Mouse (Mus musculus): ENCODE results near the gene Plekha4. TPM values are rescaled to one million over a fixed set of nuclear protein-coding genes. Genes with fewer than 3 reads are reported as not detected.
"Not testable (repeated sequence)": the region's sequence is repeated elsewhere in the genome, so short reads cannot be mapped to it uniquely, and the experiment has no call there.

Plekha4 gene
- polyA plus RNA-seq, 1 experiment from 2014 or later: 1.3 TPM

DNA sequence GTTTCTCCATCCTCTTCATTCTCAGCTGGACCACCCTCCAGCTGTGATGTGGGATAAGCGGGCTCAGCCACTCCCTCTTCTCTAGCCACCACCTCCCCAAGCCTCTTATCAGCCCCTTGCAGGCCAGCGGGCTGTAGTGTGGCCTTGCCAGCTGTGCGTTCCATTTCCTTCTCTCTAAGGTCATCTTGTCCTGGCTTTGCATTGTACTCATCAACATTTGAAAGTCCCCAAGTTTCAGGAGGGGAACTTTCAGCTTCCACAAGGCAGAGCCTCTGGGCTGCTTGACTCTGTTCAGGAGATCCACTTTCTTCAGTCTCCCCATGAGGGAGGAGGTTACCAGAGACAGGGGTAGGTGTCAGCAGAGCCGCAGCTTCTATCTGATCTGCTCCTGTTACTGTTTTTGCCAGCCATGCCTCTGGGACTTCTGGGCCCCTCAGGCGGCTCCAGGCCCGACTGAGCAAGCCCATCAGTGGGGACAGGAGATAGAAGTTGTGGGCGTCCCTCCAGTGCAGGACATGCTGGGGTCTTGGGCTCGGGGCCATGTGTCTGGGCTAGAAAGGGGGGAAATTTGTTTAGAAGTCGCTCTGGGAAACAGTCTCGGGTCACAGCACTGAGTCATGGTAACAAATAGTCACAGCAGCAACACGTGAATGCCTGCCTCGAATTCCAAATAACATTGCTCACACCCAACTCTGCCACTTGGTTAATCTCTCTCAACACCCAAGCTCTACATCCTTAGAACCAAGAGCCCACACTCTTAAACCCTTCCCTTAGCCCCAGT lies 1.1 kb upstream of the Plekha4 start:
- whole genome bisulfite sequencing: 31% methylated on average over 12 of the region's 12 CpGs
- Histone ChIP-seq H3K27me3 (replicated peaks) (no peaks in the 10 kb centered on the region), H3K4me2 (peak overlapping the region; percentile 83), H3K4me1 (peaks cover 21% of the 10 kb centered on the region), H3K27ac (peak overlapping the region; percentile 78; the same call in 1 of the 2 replicates), H3K9me3 (no peaks in the 10 kb centered on the region), H3K36me3 (replicated peaks) (no peaks in the 10 kb centered on the region), H3K9ac (peak overlapping the region; percentile 69; the same call in 1 of the 2 replicates), H3K4me3 (peak overlapping the region; percentile 61)
- ATAC-seq (replicated peaks): no peak

- H3K36me3 ChIP-seq (replicated peaks): no peaks in the 10 kb centered on the region
- peak overlapping the region; percentile 61 for H3K4me3 ChIP-seq
- WGBS: 24% methylated on average over 7 of the region's 7 CpGs
- H3K4me2 ChIP-seq: peak overlapping the region; percentile 83
- H3K4me1 ChIP-seq: peaks cover 18% of the 10 kb centered on the region
- H3K27me3 ChIP-seq (replicated peaks): no peaks in the 10 kb centered on the region
- no peak for ATAC-seq (replicated peaks)
- H3K9me3 ChIP-seq: no peaks in the 10 kb centered on the region
- peak overlapping the region; percentile 69 for H3K9ac ChIP-seq
- peak overlapping the region; percentile 78 for H3K27ac ChIP-seq
Measured at GRCm38 (mm10) chr7:45526474-45527120, 467 bp downstream of the Plekha4 start.

GRCm38 (mm10) chr7:45527169-45527568 lies 1.0 kb downstream of the Plekha4 start:
- not testable (repeated sequence) for ATAC-seq (replicated peaks); H3K27me3 ChIP-seq (replicated peaks); H3K9ac ChIP-seq; H3K36me3 ChIP-seq (replicated peaks); H3K4me3 ChIP-seq; H3K9me3 ChIP-seq; H3K4me2 ChIP-seq; H3K27ac ChIP-seq
- peaks cover 16% of the 10 kb centered on the region for H3K4me1 ChIP-seq
- 89% methylated on average over 6 of the region's 6 CpGs for WGBS

GRCm38 (mm10) chr7:45529461-45529860 lies 3.3 kb downstream of the Plekha4 start:
- no peaks in the 10 kb centered on the region for H3K36me3 ChIP-seq (replicated peaks)
- H3K9ac ChIP-seq: no peak overlapping the region
- WGBS: 30% methylated on average over 6 of the region's 6 CpGs
- ATAC-seq (replicated peaks): no peak
- no peak overlapping the region for H3K4me3 ChIP-seq
- H3K27me3 ChIP-seq (replicated peaks): no peaks in the 10 kb centered on the region
- H3K27ac ChIP-seq: no peak overlapping the region
- H3K4me2 ChIP-seq: no peak overlapping the region
- H3K9me3 ChIP-seq: no peaks in the 10 kb centered on the region
- peaks cover 12% of the 10 kb centered on the region for H3K4me1 ChIP-seq

DNA sequence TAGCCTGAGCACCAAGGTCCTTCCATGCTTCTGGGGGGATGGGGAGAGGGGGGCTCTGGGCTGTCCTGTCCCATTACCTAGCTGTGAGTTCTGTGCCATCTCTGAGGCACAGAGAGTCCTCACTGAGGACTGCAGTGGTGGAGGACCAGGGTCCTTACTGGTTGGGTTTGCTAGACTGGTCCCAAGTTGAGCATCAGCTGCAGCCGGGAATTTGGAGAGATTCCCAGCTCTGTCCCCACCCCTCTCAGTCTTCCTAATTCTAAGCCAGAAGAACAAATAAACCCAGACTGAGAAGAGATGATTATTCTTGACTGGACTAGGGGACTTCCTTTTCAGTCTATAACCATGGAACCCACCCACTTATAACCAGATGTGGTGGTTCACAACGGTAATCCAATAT lies 4.5 kb downstream of the Plekha4 start:
- H3K27ac ChIP-seq: no peak overlapping the region
- WGBS: 64% methylated on average over 2 of the region's 2 CpGs
- no peak for ATAC-seq (replicated peaks)
- no peak overlapping the region for H3K4me2 ChIP-seq
- peaks cover under 1% of the 10 kb centered on the region; the same call in 1 of the 2 replicates for H3K4me1 ChIP-seq
- H3K9me3 ChIP-seq: no peaks in the 10 kb centered on the region
- H3K4me3 ChIP-seq: no peak overlapping the region
- H3K27me3 ChIP-seq (replicated peaks): no peaks in the 10 kb centered on the region
- H3K36me3 ChIP-seq (replicated peaks): no peaks in the 10 kb centered on the region
- H3K9ac ChIP-seq: no peak overlapping the region

DNA sequence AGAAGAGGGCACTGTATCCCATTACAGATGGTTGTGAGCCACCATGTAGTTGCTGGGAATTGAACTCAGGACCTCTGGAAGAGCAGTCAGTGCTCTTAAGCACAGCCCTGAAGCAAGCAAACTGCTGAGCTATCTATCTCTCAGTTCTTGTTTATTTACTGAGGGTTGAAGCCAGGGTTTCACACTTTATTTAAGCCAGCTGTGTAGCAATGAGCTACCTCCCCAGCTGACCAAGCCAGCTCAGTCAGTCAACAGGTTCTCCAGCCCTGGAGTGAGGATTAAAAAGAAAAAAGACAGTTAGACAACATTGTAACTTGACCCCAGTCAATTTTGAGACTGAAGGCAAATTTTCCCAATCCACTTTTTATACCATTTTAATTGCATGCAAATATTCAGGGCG lies 9.5 kb downstream of the Plekha4 start:
- H3K27ac ChIP-seq: no peak overlapping the region
- H3K36me3 ChIP-seq (replicated peaks): no peaks in the 10 kb centered on the region
- no peak overlapping the region for H3K9ac ChIP-seq
- no peaks in the 10 kb centered on the region for H3K27me3 ChIP-seq (replicated peaks)
- 68% methylated on average over 1 of the region's 1 CpGs for WGBS
- no peak for ATAC-seq (replicated peaks)
- H3K9me3 ChIP-seq: no peaks in the 10 kb centered on the region
- no peak overlapping the region for H3K4me2 ChIP-seq
- H3K4me1 ChIP-seq: peaks cover 5% of the 10 kb centered on the region
- H3K4me3 ChIP-seq: no peak overlapping the region

GRCm38 (mm10) chr7:45537602-45538001 lies 11.5 kb downstream of the Plekha4 start:
- no peaks in the 10 kb centered on the region for H3K27me3 ChIP-seq (replicated peaks)
- peak overlapping the region; percentile 71 for H3K9ac ChIP-seq
- no peaks in the 10 kb centered on the region for H3K9me3 ChIP-seq
- no peaks in the 10 kb centered on the region for H3K36me3 ChIP-seq (replicated peaks)
- peak overlapping the region; percentile 77 for H3K4me2 ChIP-seq
- 82% methylated on average over 10 of the region's 10 CpGs for WGBS
- H3K4me3 ChIP-seq: peak overlapping the region; percentile 64
- H3K27ac ChIP-seq: no peak overlapping the region
- 0 out of 2 replicates have a peak, but pooled peaks have one; percentile 2 for ATAC-seq (replicated peaks)
- peaks cover 5% of the 10 kb centered on the region for H3K4me1 ChIP-seq

- Histone ChIP-seq H3K9me3 (no peaks in the 10 kb centered on the region), H3K4me3 (peak overlapping the region; percentile 64), H3K4me1 (peaks cover 5% of the 10 kb centered on the region), H3K9ac (peak overlapping the region; percentile 71), H3K27me3 (replicated peaks) (no peaks in the 10 kb centered on the region), H3K4me2 (peak overlapping the region; percentile 77), H3K36me3 (replicated peaks) (no peaks in the 10 kb centered on the region), H3K27ac (peak overlapping the region; percentile 62)
- peak; percentile 93 for ATAC-seq (replicated peaks)
- 4% methylated on average over 29 of the region's 29 CpGs for WGBS
Measured at GRCm38 (mm10) chr7:45538163-45539041, 12.3 kb downstream of the Plekha4 start.

GRCm38 (mm10) chr7:45539095-45539494 lies 13.0 kb downstream of the Plekha4 start:
- no peak overlapping the region for H3K4me3 ChIP-seq
- peak; percentile 20 for ATAC-seq (replicated peaks)

DNA sequence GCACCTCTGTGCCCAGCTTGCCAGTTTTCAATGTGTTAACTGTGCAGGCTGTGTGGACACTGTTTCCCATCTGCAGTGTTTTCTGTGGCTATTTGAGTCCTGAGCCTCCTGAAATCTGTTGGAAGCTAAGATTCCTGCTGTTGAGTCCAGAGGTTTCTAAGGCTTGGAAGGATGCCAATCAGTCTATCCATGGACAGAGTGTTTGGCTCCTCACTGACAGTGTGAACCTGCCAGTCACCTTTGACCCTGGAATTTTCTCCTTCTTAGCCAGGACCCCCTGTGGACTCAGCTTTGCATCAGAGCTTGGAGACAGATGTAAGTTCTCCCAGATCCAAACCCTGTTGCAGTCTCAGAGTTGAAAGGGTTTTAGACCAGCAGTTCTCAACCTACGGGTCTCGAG lies 14.1 kb downstream of the Plekha4 start:
- Histone ChIP-seq H3K9ac (no peak overlapping the region), H3K4me2 (no peak overlapping the region), H3K9me3 (no peaks in the 10 kb centered on the region), H3K4me1 (peaks cover 5% of the 10 kb centered on the region), H3K4me3 (no peak overlapping the region), H3K27ac (no peak overlapping the region), H3K36me3 (replicated peaks) (no peaks in the 10 kb centered on the region), H3K27me3 (replicated peaks) (no peaks in the 10 kb centered on the region)
- 56% methylated on average over 2 of the region's 2 CpGs for WGBS
- no peak for ATAC-seq (replicated peaks)

More at GRCm38 (mm10) chr7:45539095-45539494, 13.0 kb downstream of the Plekha4 start:
- Histone ChIP-seq H3K27me3 (replicated peaks) (no peaks in the 10 kb centered on the region), H3K4me2 (no peak overlapping the region), H3K36me3 (replicated peaks) (no peaks in the 10 kb centered on the region), H3K9ac (no peak overlapping the region), H3K27ac (no peak overlapping the region), H3K9me3 (no peaks in the 10 kb centered on the region), H3K4me1 (peaks cover 5% of the 10 kb centered on the region)
- WGBS: 86% methylated on average over 3 of the region's 3 CpGs

- Histone ChIP-seq H3K27me3 (replicated peaks) (no peaks in the 10 kb centered on the region), H3K27ac (no peak overlapping the region), H3K9ac (no peak overlapping the region), H3K4me1 (no peaks in the 10 kb centered on the region), H3K9me3 (no peaks in the 10 kb centered on the region), H3K4me2 (no peak overlapping the region), H3K4me3 (no peak overlapping the region), H3K36me3 (replicated peaks) (no peaks in the 10 kb centered on the region)
- WGBS: 100% methylated on average over 1 of the region's 1 CpGs
- ATAC-seq (replicated peaks): no peak
Measured at GRCm38 (mm10) chr7:45544525-45544924, 18.4 kb downstream of the Plekha4 start.
